Mouse (Mus musculus) midbrain, embryonic 10.5 days (tissue): ENCODE results near the gene Ahnak. TPM values are rescaled to one million over a fixed set of nuclear protein-coding genes. Genes with fewer than 3 reads are reported as not detected.
A peak's percentile ranks its signal among the peaks of the same experiment; 100 is the strongest.
"Not testable (repeated sequence)": the region's sequence is repeated elsewhere in the genome, so short reads cannot be mapped to it uniquely, and the experiment has no call there.

Experiments
- DNase-seq: peaks from one replicate; pipeline ENCODE4 v3.0.0-alpha.2; 2017; ENCODE audit warnings: low spot score
- H3K27ac ChIP-seq: fragments of 300-500 bp; sonication (generic); replicated peaks from 2 replicates; pipeline ENCODE4 v1.5.1; 2016; ENCODE audit warnings: mild to moderate bottlenecking
- H3K27me3 ChIP-seq: fragments of 300-500 bp; sonication (generic); 2 replicates; pipeline ENCODE4 v1.6.1; 2016; ENCODE audit warnings: low read depth, mild to moderate bottlenecking; ENCODE audit not compliant: poor library complexity, severe bottlenecking
- H3K36me3 ChIP-seq: fragments of 300-500 bp; sonication (generic); 2 replicates; pipeline ENCODE4 v1.6.1; 2016; ENCODE audit warnings: mild to moderate bottlenecking, moderate library complexity
- H3K4me1 ChIP-seq: fragments of 300-500 bp; sonication (generic); 2 replicates; pipeline ENCODE4 v1.6.1; 2016
- H3K4me3 ChIP-seq: fragments of 300-500 bp; sonication (generic); 2 replicates; pipeline ENCODE4 v1.5.1; 2016; ENCODE audit warnings: mild to moderate bottlenecking, moderate library complexity
- H3K9me3 ChIP-seq: fragments of 300-500 bp; sonication (generic); replicated peaks from 2 replicates; pipeline ENCODE4 v1.6.1; 2016; ENCODE audit warnings: mild to moderate bottlenecking
- WGBS: fragments of 180-500 bp; shearing (Covaris S2); methylation state at CpG from one replicate; pipeline ENCODE4 v1.1.7; 2016; 5-methylcytosine and 5-hydroxymethylcytosine counted together
- polyA plus RNA-seq: library from polyadenylated mRNA; unstranded; fragments of >200 nt; fragmentation: Nextera tagmentation; extraction: Ambion mirVana; gene quantifications from 2 replicates; pipeline ENCODE4 v1.2.1, GENCODE M21; 2016

Gene Ahnak
- polyA plus RNA-seq, 1 experiment from 2014 or later: 6.6 TPM

GRCm38 (mm10) chr19:8953135-8954039, 35.7 kb upstream of the Ahnak start, which contains the start of gene Tut1:
Gene Tut1, plus strand, starts transcription at chr19:8953847.
- Histone ChIP-seq H3K36me3 (peaks cover 79% of the 10 kb centered on the region), H3K4me1 (peaks cover 27% of the 10 kb centered on the region), H3K9me3 (no peaks in the 10 kb centered on the region), H3K27me3 (no peaks in the 10 kb centered on the region), H3K27ac (peak within 1 kb of the TSS; percentile 86), H3K4me3 (peak within 1 kb of the TSS; percentile 81)
- peak; percentile 90 for DNase-seq
- WGBS: 6% methylated on average over 46 of the region's 46 CpGs

GRCm38 (mm10) chr19:8954171-8954570, 34.9 kb upstream of the Ahnak start:
- peaks cover 79% of the 10 kb centered on the region for H3K36me3 ChIP-seq
- H3K9me3 ChIP-seq: no peaks in the 10 kb centered on the region
- H3K4me3 ChIP-seq: peak overlapping the region; percentile 81
- 6% methylated on average over 9 of the region's 9 CpGs for WGBS
- H3K27ac ChIP-seq: peak overlapping the region; percentile 86
- no peaks in the 10 kb centered on the region for H3K27me3 ChIP-seq
- peaks cover 27% of the 10 kb centered on the region for H3K4me1 ChIP-seq
- DNase-seq: no peak

- no peaks in the 10 kb centered on the region for H3K27me3 ChIP-seq
- DNase-seq: no peak
- H3K9me3 ChIP-seq: no peaks in the 10 kb centered on the region
- peaks cover 15% of the 10 kb centered on the region for H3K4me1 ChIP-seq
- H3K36me3 ChIP-seq: peaks cover 88% of the 10 kb centered on the region
- 96% methylated on average over 2 of the region's 2 CpGs for WGBS
- no peak overlapping the region for H3K27ac ChIP-seq
- 0 out of 2 replicates have a peak overlapping the region, but pooled peaks have one; percentile 1 for H3K4me3 ChIP-seq
Measured at GRCm38 (mm10) chr19:8962256-8962655, 26.8 kb upstream of the Ahnak start.

GRCm38 (mm10) chr19:8965075-8965474, 24.0 kb upstream of the Ahnak start:
- H3K9me3 ChIP-seq: no peaks in the 10 kb centered on the region
- H3K4me3 ChIP-seq: 0 out of 2 replicates have a peak overlapping the region, but pooled peaks have one; percentile 16
- H3K4me1 ChIP-seq: peaks cover 29% of the 10 kb centered on the region
- H3K27ac ChIP-seq: no peak overlapping the region
- H3K36me3 ChIP-seq: peaks cover 78% of the 10 kb centered on the region
- no peak for DNase-seq
- no peaks in the 10 kb centered on the region for H3K27me3 ChIP-seq
- 94% methylated on average over 11 of the region's 11 CpGs for WGBS

GRCm38 (mm10) chr19:8965771-8966170, 23.3 kb upstream of the Ahnak start:
- no peak for DNase-seq
- 81% methylated on average over 8 of the region's 8 CpGs for WGBS
- no peaks in the 10 kb centered on the region for H3K9me3 ChIP-seq
- peak overlapping the region; percentile 87 for H3K4me3 ChIP-seq
- H3K27ac ChIP-seq: peak overlapping the region; percentile 94
- H3K27me3 ChIP-seq: no peaks in the 10 kb centered on the region
- H3K4me1 ChIP-seq: peaks cover 29% of the 10 kb centered on the region
- peaks cover 78% of the 10 kb centered on the region for H3K36me3 ChIP-seq

GRCm38 (mm10) chr19:8966198-8966589, 22.9 kb upstream of the Ahnak start:
- Histone ChIP-seq H3K27me3 (no peaks in the 10 kb centered on the region), H3K36me3 (peaks cover 78% of the 10 kb centered on the region), H3K4me1 (peaks cover 29% of the 10 kb centered on the region), H3K9me3 (no peaks in the 10 kb centered on the region), H3K4me3 (peak overlapping the region; percentile 87), H3K27ac (peak overlapping the region; percentile 94)
- no peak for DNase-seq
- 50% methylated on average over 5 of the region's 5 CpGs for WGBS

- H3K4me3 ChIP-seq: peak within 1 kb of the TSS; percentile 87
- peak within 1 kb of the TSS; percentile 94 for H3K27ac ChIP-seq
- WGBS: 1% methylated on average over 52 of the region's 52 CpGs
- peaks cover 78% of the 10 kb centered on the region for H3K36me3 ChIP-seq
- no peaks in the 10 kb centered on the region for H3K27me3 ChIP-seq
- peaks cover 29% of the 10 kb centered on the region for H3K4me1 ChIP-seq
- peak; percentile 100 for DNase-seq
- no peaks in the 10 kb centered on the region for H3K9me3 ChIP-seq
Measured at GRCm38 (mm10) chr19:8966590-8967372, 22.3 kb upstream of the Ahnak start, which contains the start of gene Eef1g. Gene Eef1g, plus strand, starts transcription at chr19:8967041.

- peaks cover 78% of the 10 kb centered on the region for H3K36me3 ChIP-seq
- WGBS: 0% methylated on average over 8 of the region's 8 CpGs
Measured at GRCm38 (mm10) chr19:8967373-8967743, 21.7 kb upstream of the Ahnak start.

GRCm38 (mm10) chr19:8967893-8968292, 21.2 kb upstream of the Ahnak start:
- Histone ChIP-seq H3K4me1 (peaks cover 29% of the 10 kb centered on the region), H3K9me3 (no peaks in the 10 kb centered on the region), H3K36me3 (peaks cover 78% of the 10 kb centered on the region), H3K27me3 (no peaks in the 10 kb centered on the region), H3K4me3 (peak overlapping the region; percentile 87), H3K27ac (peak overlapping the region; percentile 94)
- DNase-seq: no peak
- 5% methylated on average over 9 of the region's 9 CpGs for WGBS

More at GRCm38 (mm10) chr19:8967373-8967743, 21.7 kb upstream of the Ahnak start:
- Histone ChIP-seq H3K27ac (peak overlapping the region; percentile 94), H3K27me3 (no peaks in the 10 kb centered on the region), H3K4me1 (peaks cover 29% of the 10 kb centered on the region), H3K9me3 (no peaks in the 10 kb centered on the region), H3K4me3 (peak overlapping the region; percentile 87)
- DNase-seq: no peak

- DNase-seq, H3K4me3 ChIP-seq, H3K27me3 ChIP-seq, H3K27ac ChIP-seq, H3K9me3 ChIP-seq: not testable (repeated sequence)
- peaks cover 14% of the 10 kb centered on the region for H3K4me1 ChIP-seq
- 91% methylated on average over 8 of the region's 8 CpGs for WGBS
- H3K36me3 ChIP-seq: peaks cover 91% of the 10 kb centered on the region
Measured at GRCm38 (mm10) chr19:8972491-8972890, 16.6 kb upstream of the Ahnak start.

- 92% methylated on average over 1 of the region's 1 CpGs for WGBS
- no peak overlapping the region for H3K27ac ChIP-seq
- no peaks in the 10 kb centered on the region for H3K4me1 ChIP-seq
- no peaks in the 10 kb centered on the region for H3K9me3 ChIP-seq
- peaks cover 100% of the 10 kb centered on the region for H3K36me3 ChIP-seq
- H3K4me3 ChIP-seq: no peak overlapping the region
- H3K27me3 ChIP-seq: no peaks in the 10 kb centered on the region
- no peak for DNase-seq
Measured at GRCm38 (mm10) chr19:8974638-8975037, 14.4 kb upstream of the Ahnak start.

- Histone ChIP-seq H3K27me3 (no peaks in the 10 kb centered on the region), H3K4me1 (no peaks in the 10 kb centered on the region; the same call in 1 of the 2 replicates), H3K27ac (no peak overlapping the region), H3K36me3 (peaks cover 100% of the 10 kb centered on the region), H3K9me3 (no peaks in the 10 kb centered on the region), H3K4me3 (no peak overlapping the region)
- DNase-seq: no peak
- 91% methylated on average over 2 of the region's 2 CpGs for whole genome bisulfite sequencing
Measured at GRCm38 (mm10) chr19:8975491-8975890, 13.6 kb upstream of the Ahnak start.
